Mouse (Mus musculus) lung, postnatal 0 days (tissue): Measurements from ENCODE around the gene Gm11639. TPM values are rescaled to one million over a fixed set of nuclear protein-coding genes. Genes with fewer than 3 reads are reported as not detected.

Experiments used
- ATAC-seq: fragments of 200-750 bp; cut with Nextera tagmentation; 2 replicates; pipeline ENCODE4 v1.8.0; 2017; ENCODE audit warnings: moderate library complexity
- DNase-seq: peaks from one replicate; pipeline ENCODE4 v3.0.0-alpha.2; 2016; ENCODE audit warnings: low spot score
- H3K27ac ChIP-seq: fragments of 300-500 bp; sonication (generic); 2 replicates; pipeline ENCODE4 v1.5.1; 2014; ENCODE audit warnings: antibody characterized with exemption, mild to moderate bottlenecking, low read length, mixed read lengths
- H3K27me3 ChIP-seq: fragments of 300-500 bp; sonication (generic); replicated peaks from 2 replicates; pipeline ENCODE4 v1.6.1; 2014; ENCODE audit warnings: low read length, mixed read lengths; ENCODE audit not compliant: insufficient read depth
- H3K36me3 ChIP-seq: fragments of 300-500 bp; sonication (generic); 2 replicates; pipeline ENCODE4 v1.6.1; 2014; ENCODE audit warnings: low read length, mixed read lengths; ENCODE audit not compliant: insufficient read depth
- H3K4me1 ChIP-seq: fragments of 300-500 bp; sonication (generic); 2 replicates; pipeline ENCODE4 v1.6.1; 2014; ENCODE audit warnings: antibody characterized with exemption, low read depth, low read length, mixed read lengths; ENCODE audit not compliant: insufficient read depth
- H3K4me2 ChIP-seq: fragments of 300-500 bp; sonication (generic); replicated peaks from 2 replicates; pipeline ENCODE4 v1.6.1; 2014; ENCODE audit warnings: low read depth, mild to moderate bottlenecking, low read length, moderate library complexity, mixed read lengths
- H3K4me3 ChIP-seq: fragments of 300-500 bp; sonication (generic); 2 replicates; pipeline ENCODE4 v1.5.1; 2014; ENCODE audit warnings: low read depth, low read length
- H3K9ac ChIP-seq: fragments of 300-500 bp; sonication (generic); replicated peaks from 2 replicates; pipeline ENCODE4 v1.6.1; 2014; ENCODE audit warnings: low read depth, mild to moderate bottlenecking
- H3K9me3 ChIP-seq: fragments of 300-500 bp; sonication (generic); 2 replicates; pipeline ENCODE4 v1.6.1; 2016; ENCODE audit warnings: low read length, mixed read lengths
- CTCF ChIP-seq: IDR thresholded peaks from 2 replicates; pipeline ENCODE4 v1.5.1; 2016; ENCODE audit warnings: antibody characterized with exemption, mild to moderate bottlenecking
- EP300 ChIP-seq: IDR thresholded peaks from 2 replicates; pipeline ENCODE4 v1.6.1; 2016; ENCODE audit warnings: antibody characterized with exemption, mild to moderate bottlenecking, control low read depth
- WGBS: fragments of 180-500 bp; shearing (Covaris S2); extraction: QIAGEN DNeasy Blood & Tissue Kit; methylation state at CpG from one replicate; pipeline ENCODE4 v1.1.7; 2014; 5-methylcytosine and 5-hydroxymethylcytosine counted together
- polyA plus RNA-seq: library from polyadenylated mRNA; unstranded; fragments of >200 nt; fragmentation: Nextera tagmentation; extraction: Ambion mirVana; gene quantifications from 2 replicates; pipeline ENCODE4 v1.2.1, GENCODE M21; 2015

The Gm11639 gene
- polyA plus RNA-seq, 1 experiment from 2014 or later, result 0.01 TPM

DNA sequence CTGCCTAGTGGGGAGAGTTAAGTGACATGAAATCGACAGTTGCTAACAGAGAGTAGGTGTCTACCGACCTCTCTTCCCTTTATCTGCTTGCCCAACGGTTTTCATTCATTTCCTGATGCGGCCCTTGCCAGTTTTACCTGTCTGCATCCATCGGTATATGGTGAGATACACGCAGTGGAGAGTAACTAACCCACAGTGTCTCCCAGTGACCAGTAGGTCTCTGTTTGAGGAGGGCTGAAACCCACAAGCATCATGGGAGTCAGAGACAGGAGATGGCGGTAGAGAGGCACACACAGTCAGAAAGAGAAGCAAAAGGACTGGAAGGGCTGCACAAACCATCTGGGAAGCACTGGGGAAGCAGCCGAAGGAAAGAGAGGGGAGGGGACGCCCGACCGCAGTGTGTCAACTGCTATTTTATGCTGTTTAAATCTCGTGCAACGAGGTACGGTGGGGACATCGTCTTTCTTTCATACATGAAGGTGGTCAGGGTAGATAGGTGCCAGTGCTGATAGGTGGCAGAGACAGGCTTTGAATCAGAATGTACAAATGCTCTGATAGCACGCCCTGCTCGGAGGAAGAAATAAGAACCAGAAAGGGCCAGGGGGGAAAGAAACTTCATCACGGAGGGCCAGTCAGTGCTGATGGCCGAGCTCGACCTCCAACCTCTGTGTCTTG lies 23.8 kb upstream of the Gm11639 start:
- Histone ChIP-seq H3K9ac (no peak overlapping the region), H3K27ac (no peak overlapping the region), H3K4me1 (no peaks in the 10 kb centered on the region), H3K4me2 (no peak overlapping the region), H3K9me3 (no peaks in the 10 kb centered on the region), H3K4me3 (no peak overlapping the region), H3K27me3 (no peaks in the 10 kb centered on the region), H3K36me3 (no peaks in the 10 kb centered on the region)
- no peak for DNase-seq
- 74% methylated on average over 20 of the region's 20 CpGs for WGBS
- no peak for ATAC-seq
- no peak for TF ChIP-seq EP300
- peak; percentile 51 for TF ChIP-seq CTCF

GRCm38 (mm10) chr11:104662573-104662972 lies 22.9 kb upstream of the Gm11639 start:
- Histone ChIP-seq H3K9ac (no peak overlapping the region), H3K9me3 (no peaks in the 10 kb centered on the region), H3K4me1 (peaks cover 1% of the 10 kb centered on the region; the same call in 1 of the 2 replicates), H3K4me2 (no peak overlapping the region), H3K27ac (no peak overlapping the region), H3K27me3 (no peaks in the 10 kb centered on the region), H3K36me3 (no peaks in the 10 kb centered on the region), H3K4me3 (no peak overlapping the region)
- TF ChIP-seq CTCF (no peak), EP300 (no peak)
- ATAC-seq, result 0 out of 2 replicates have a peak, but pooled peaks have one; percentile 30
- WGBS, result 70% methylated on average over 11 of the region's 11 CpGs
- DNase-seq, result no peak

- Histone ChIP-seq H3K36me3 (no peaks in the 10 kb centered on the region), H3K4me3 (no peak overlapping the region), H3K9ac (no peak overlapping the region), H3K27me3 (no peaks in the 10 kb centered on the region), H3K4me2 (no peak overlapping the region), H3K4me1 (peaks cover 3% of the 10 kb centered on the region; the same call in 1 of the 2 replicates), H3K9me3 (no peaks in the 10 kb centered on the region), H3K27ac (no peak overlapping the region)
- no peak for ATAC-seq
- TF ChIP-seq CTCF, result no peak
- TF ChIP-seq EP300, result no peak
- WGBS, result 40% methylated on average over 6 of the region's 6 CpGs
- DNase-seq, result no peak
Measured at GRCm38 (mm10) chr11:104663241-104663877, 22.1 kb upstream of the Gm11639 start.

- H3K4me3 ChIP-seq, result no peak overlapping the region
- ATAC-seq, result no peak
- H3K4me2 ChIP-seq, result no peak overlapping the region
- no peak for DNase-seq
- no peak overlapping the region for H3K9ac ChIP-seq
- 54% methylated on average over 3 of the region's 3 CpGs for WGBS
- no peak for TF ChIP-seq EP300
- no peak for TF ChIP-seq CTCF
- H3K27ac ChIP-seq, result no peak overlapping the region
- no peaks in the 10 kb centered on the region for H3K9me3 ChIP-seq
- no peaks in the 10 kb centered on the region for H3K27me3 ChIP-seq
- H3K36me3 ChIP-seq, result no peaks in the 10 kb centered on the region
- H3K4me1 ChIP-seq, result peaks cover 3% of the 10 kb centered on the region; the same call in 1 of the 2 replicates
Measured at GRCm38 (mm10) chr11:104663878-104664261, 21.6 kb upstream of the Gm11639 start.

DNA sequence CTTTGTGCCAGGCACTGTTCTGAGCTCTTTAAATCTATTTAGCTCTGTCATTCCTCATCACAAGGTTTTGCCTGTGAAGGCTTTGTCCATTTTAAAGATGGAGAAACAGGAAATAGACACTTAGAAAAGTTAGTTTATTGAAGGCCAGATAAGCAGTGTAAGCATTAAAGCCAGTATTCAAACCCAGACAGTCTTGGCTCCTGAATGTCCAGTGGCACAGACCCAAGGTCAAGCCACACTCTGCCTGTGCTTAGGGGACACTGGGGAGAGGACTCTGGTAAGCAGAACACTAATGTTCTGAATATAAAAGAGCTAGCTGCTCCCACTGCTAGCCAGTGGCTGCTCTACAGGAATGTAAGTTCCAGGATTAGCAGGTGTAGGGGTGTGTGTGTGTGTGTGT lies 21.1 kb upstream of the Gm11639 start:
- no peak overlapping the region for H3K9ac ChIP-seq
- ATAC-seq (no peak), DNase-seq (no peak)
- no peak overlapping the region for H3K27ac ChIP-seq
- H3K9me3 ChIP-seq, result no peaks in the 10 kb centered on the region
- peaks cover 3% of the 10 kb centered on the region; the same call in 1 of the 2 replicates for H3K4me1 ChIP-seq
- TF ChIP-seq EP300, result no peak
- no peak for TF ChIP-seq CTCF
- H3K4me3 ChIP-seq, result no peak overlapping the region
- no peaks in the 10 kb centered on the region for H3K36me3 ChIP-seq
- H3K4me2 ChIP-seq, result no peak overlapping the region
- no peaks in the 10 kb centered on the region for H3K27me3 ChIP-seq

- Histone ChIP-seq H3K27ac (no peak overlapping the region), H3K27me3 (no peaks in the 10 kb centered on the region), H3K9ac (no peak overlapping the region), H3K9me3 (no peaks in the 10 kb centered on the region), H3K4me1 (peaks cover 3% of the 10 kb centered on the region; the same call in 1 of the 2 replicates), H3K4me3 (no peak overlapping the region), H3K36me3 (no peaks in the 10 kb centered on the region), H3K4me2 (no peak overlapping the region)
- 35% methylated on average over 5 of the region's 5 CpGs for WGBS
- ATAC-seq (peak; percentile 33; the same call in 1 of the 2 replicates), DNase-seq (peak; percentile 37)
- no peak for TF ChIP-seq EP300
- TF ChIP-seq CTCF, result no peak
Measured at GRCm38 (mm10) chr11:104667399-104667798, 18.1 kb upstream of the Gm11639 start.
